Mouse (Mus musculus): ENCODE measurements at regions not wholly inside any gene's neighbourhood (a gene's known extent, or its start where the extent isn't known, plus 50 kb on each side); places are given as distances from the start of the nearest gene placed in this dataset.

- Histone ChIP-seq H3K9ac (replicated peaks) (no peak overlapping the region), H3K4me2 (no peak overlapping the region), H3K4me3 (replicated peaks) (no peak overlapping the region), H3K36me3 (no peaks in the 10 kb centered on the region), H3K27ac (replicated peaks) (no peak overlapping the region), H3K9me3 (replicated peaks) (no peaks in the 10 kb centered on the region), H3K4me1 (peaks cover 10% of the 10 kb centered on the region; the same call in 1 of the 2 replicates), H3K27me3 (replicated peaks) (no peaks in the 10 kb centered on the region)
- 49% methylated on average over 4 of the region's 4 CpGs for WGBS
- ATAC-seq (ENCODE audit: low FRiP score) = no peak
Measured at GRCm38 (mm10) chr7:37369698-37370097, 403.7 kb downstream of the Zfp536 start.

- H3K9me3 ChIP-seq (replicated peaks) = no peaks in the 10 kb centered on the region
- ATAC-seq (ENCODE audit: low FRiP score) = peak; percentile 62; the same call in 1 of the 2 replicates
- no peaks in the 10 kb centered on the region for H3K36me3 ChIP-seq
- no peak overlapping the region for H3K9ac ChIP-seq (replicated peaks)
- 8% methylated on average over 11 of the region's 11 CpGs for WGBS
- peaks cover 31% of the 10 kb centered on the region for H3K4me1 ChIP-seq
- no peaks in the 10 kb centered on the region for H3K27me3 ChIP-seq (replicated peaks)
- peak overlapping the region; percentile 21 for H3K4me3 ChIP-seq (replicated peaks)
- no peak overlapping the region for H3K27ac ChIP-seq (replicated peaks)
- peak overlapping the region; percentile 49 for H3K4me2 ChIP-seq
Measured at GRCm38 (mm10) chr7:37373864-37374263, 399.6 kb downstream of the Zfp536 start.

- peaks cover 31% of the 10 kb centered on the region for H3K4me1 ChIP-seq
- 40% methylated on average over 9 of the region's 9 CpGs for WGBS
Measured at GRCm38 (mm10) chr7:37375044-37375443, 398.4 kb downstream of the Zfp536 start.

GRCm38 (mm10) chr7:37375591-37375990, 397.9 kb downstream of the Zfp536 start:
- H3K27me3 ChIP-seq (replicated peaks) = no peaks in the 10 kb centered on the region
- H3K27ac ChIP-seq (replicated peaks) = peak overlapping the region; percentile 37; the same call in 1 of the 2 replicates
- 71% methylated on average over 11 of the region's 11 CpGs for WGBS
- H3K9ac ChIP-seq (replicated peaks) = no peak overlapping the region
- H3K4me3 ChIP-seq (replicated peaks) = no peak overlapping the region
- H3K36me3 ChIP-seq = no peaks in the 10 kb centered on the region
- no peak overlapping the region for H3K4me2 ChIP-seq
- peaks cover 31% of the 10 kb centered on the region for H3K4me1 ChIP-seq
- no peaks in the 10 kb centered on the region for H3K9me3 ChIP-seq (replicated peaks)
- ATAC-seq (ENCODE audit: low FRiP score) = no peak

More at GRCm38 (mm10) chr7:37375044-37375443, 398.4 kb downstream of the Zfp536 start:
- Histone ChIP-seq H3K4me2 (no peak overlapping the region), H3K9ac (replicated peaks) (no peak overlapping the region), H3K9me3 (replicated peaks) (no peaks in the 10 kb centered on the region), H3K27me3 (replicated peaks) (no peaks in the 10 kb centered on the region), H3K27ac (replicated peaks) (no peak overlapping the region), H3K4me3 (replicated peaks) (no peak overlapping the region), H3K36me3 (no peaks in the 10 kb centered on the region)
- no peak for ATAC-seq (ENCODE audit: low FRiP score)

- Histone ChIP-seq H3K9ac (replicated peaks) (no peak overlapping the region), H3K4me1 (peaks cover 31% of the 10 kb centered on the region), H3K4me3 (replicated peaks) (no peak overlapping the region), H3K27ac (replicated peaks) (peak overlapping the region; percentile 37; the same call in 1 of the 2 replicates), H3K9me3 (replicated peaks) (no peaks in the 10 kb centered on the region), H3K4me2 (no peak overlapping the region), H3K36me3 (no peaks in the 10 kb centered on the region), H3K27me3 (replicated peaks) (no peaks in the 10 kb centered on the region)
- no peak for ATAC-seq (ENCODE audit: low FRiP score)
- WGBS = 17% methylated on average over 6 of the region's 6 CpGs
Measured at GRCm38 (mm10) chr7:37376207-37376606, 397.2 kb downstream of the Zfp536 start.

- H3K4me2 ChIP-seq = peak overlapping the region; percentile 19; the same call in 1 of the 2 replicates
- H3K36me3 ChIP-seq = no peaks in the 10 kb centered on the region
- no peak overlapping the region for H3K9ac ChIP-seq (replicated peaks)
- no peaks in the 10 kb centered on the region for H3K27me3 ChIP-seq (replicated peaks)
- H3K27ac ChIP-seq (replicated peaks) = no peak overlapping the region
- ATAC-seq (ENCODE audit: low FRiP score) = no peak
- no peak overlapping the region for H3K4me3 ChIP-seq (replicated peaks)
- H3K9me3 ChIP-seq (replicated peaks) = no peaks in the 10 kb centered on the region
- WGBS = 43% methylated on average over 19 of the region's 19 CpGs
- H3K4me1 ChIP-seq = peaks cover 31% of the 10 kb centered on the region
Measured at GRCm38 (mm10) chr7:37377889-37378521, 395.4 kb downstream of the Zfp536 start.

- 93% methylated on average over 8 of the region's 8 CpGs for WGBS
- no peaks in the 10 kb centered on the region for H3K9me3 ChIP-seq (replicated peaks)
- H3K27ac ChIP-seq (replicated peaks) = no peak overlapping the region
- H3K4me2 ChIP-seq = no peak overlapping the region
- no peaks in the 10 kb centered on the region for H3K27me3 ChIP-seq (replicated peaks)
- no peak overlapping the region for H3K9ac ChIP-seq (replicated peaks)
- H3K4me1 ChIP-seq = no peaks in the 10 kb centered on the region
- no peak for ATAC-seq (ENCODE audit: low FRiP score)
- H3K4me3 ChIP-seq (replicated peaks) = no peak overlapping the region
- no peaks in the 10 kb centered on the region for H3K36me3 ChIP-seq
Measured at GRCm38 (mm10) chr7:37387871-37388270, 385.6 kb downstream of the Zfp536 start.

- H3K9me3 ChIP-seq (replicated peaks) = no peaks in the 10 kb centered on the region
- no peaks in the 10 kb centered on the region for H3K36me3 ChIP-seq
- no peak for ATAC-seq (ENCODE audit: low FRiP score)
- H3K4me1 ChIP-seq = no peaks in the 10 kb centered on the region
- no peak overlapping the region for H3K27ac ChIP-seq (replicated peaks)
- H3K4me3 ChIP-seq (replicated peaks) = no peak overlapping the region
- no peaks in the 10 kb centered on the region for H3K27me3 ChIP-seq (replicated peaks)
- no peak overlapping the region for H3K4me2 ChIP-seq
- 81% methylated on average over 22 of the region's 22 CpGs for WGBS
- H3K9ac ChIP-seq (replicated peaks) = no peak overlapping the region
Measured at GRCm38 (mm10) chr7:37388843-37389702, 384.4 kb downstream of the Zfp536 start.

- no peaks in the 10 kb centered on the region for H3K36me3 ChIP-seq
- 93% methylated on average over 2 of the region's 2 CpGs for WGBS
- H3K4me3 ChIP-seq (replicated peaks) = no peak overlapping the region
- no peaks in the 10 kb centered on the region for H3K27me3 ChIP-seq (replicated peaks)
- no peak overlapping the region for H3K9ac ChIP-seq (replicated peaks)
- no peak overlapping the region for H3K4me2 ChIP-seq
- H3K4me1 ChIP-seq = no peaks in the 10 kb centered on the region
- no peak overlapping the region for H3K27ac ChIP-seq (replicated peaks)
- no peak for ATAC-seq (ENCODE audit: low FRiP score)
- H3K9me3 ChIP-seq (replicated peaks) = no peaks in the 10 kb centered on the region
Measured at GRCm38 (mm10) chr7:37389703-37390087, 383.7 kb downstream of the Zfp536 start.

- WGBS = 97% methylated on average over 7 of the region's 7 CpGs
- Histone ChIP-seq H3K9me3 (replicated peaks) (no peaks in the 10 kb centered on the region), H3K27ac (replicated peaks) (no peak overlapping the region), H3K4me3 (replicated peaks) (no peak overlapping the region), H3K4me1 (no peaks in the 10 kb centered on the region), H3K9ac (replicated peaks) (no peak overlapping the region), H3K27me3 (replicated peaks) (no peaks in the 10 kb centered on the region), H3K36me3 (no peaks in the 10 kb centered on the region), H3K4me2 (no peak overlapping the region)
- no peak for ATAC-seq (ENCODE audit: low FRiP score)
Measured at GRCm38 (mm10) chr7:37390271-37390670, 383.2 kb downstream of the Zfp536 start.

GRCm38 (mm10) chr7:37392122-37392521, 381.3 kb downstream of the Zfp536 start:
- WGBS = 89% methylated on average over 6 of the region's 6 CpGs
- no peak overlapping the region for H3K27ac ChIP-seq (replicated peaks)

GRCm38 (mm10) chr7:37392604-37393003, 380.8 kb downstream of the Zfp536 start:
- Histone ChIP-seq H3K4me2 (no peak overlapping the region), H3K9ac (replicated peaks) (no peak overlapping the region), H3K27me3 (replicated peaks) (no peaks in the 10 kb centered on the region), H3K9me3 (replicated peaks) (no peaks in the 10 kb centered on the region), H3K4me1 (peaks cover 10% of the 10 kb centered on the region; the same call in 1 of the 2 replicates), H3K4me3 (replicated peaks) (no peak overlapping the region), H3K36me3 (no peaks in the 10 kb centered on the region), H3K27ac (replicated peaks) (no peak overlapping the region)
- WGBS = 82% methylated on average over 8 of the region's 8 CpGs
- ATAC-seq (ENCODE audit: low FRiP score) = no peak

More at GRCm38 (mm10) chr7:37392122-37392521, 381.3 kb downstream of the Zfp536 start:
- Histone ChIP-seq H3K4me2 (no peak overlapping the region), H3K36me3 (no peaks in the 10 kb centered on the region), H3K9ac (replicated peaks) (no peak overlapping the region), H3K27me3 (replicated peaks) (no peaks in the 10 kb centered on the region), H3K4me1 (peaks cover 8% of the 10 kb centered on the region; the same call in 1 of the 2 replicates), H3K4me3 (replicated peaks) (no peak overlapping the region), H3K9me3 (replicated peaks) (no peaks in the 10 kb centered on the region)
- ATAC-seq (ENCODE audit: low FRiP score) = no peak

Measured in neural tube, embryonic 15.5 days (tissue).